Mouse (Mus musculus): ENCODE measurements around the gene Ctbp1. TPM values are rescaled to one million over a fixed set of nuclear protein-coding genes. Genes with fewer than 3 reads are reported as not detected.

The Ctbp1 gene
- polyA plus RNA-seq, 1 experiment from 2014 or later = 454 TPM

DNA sequence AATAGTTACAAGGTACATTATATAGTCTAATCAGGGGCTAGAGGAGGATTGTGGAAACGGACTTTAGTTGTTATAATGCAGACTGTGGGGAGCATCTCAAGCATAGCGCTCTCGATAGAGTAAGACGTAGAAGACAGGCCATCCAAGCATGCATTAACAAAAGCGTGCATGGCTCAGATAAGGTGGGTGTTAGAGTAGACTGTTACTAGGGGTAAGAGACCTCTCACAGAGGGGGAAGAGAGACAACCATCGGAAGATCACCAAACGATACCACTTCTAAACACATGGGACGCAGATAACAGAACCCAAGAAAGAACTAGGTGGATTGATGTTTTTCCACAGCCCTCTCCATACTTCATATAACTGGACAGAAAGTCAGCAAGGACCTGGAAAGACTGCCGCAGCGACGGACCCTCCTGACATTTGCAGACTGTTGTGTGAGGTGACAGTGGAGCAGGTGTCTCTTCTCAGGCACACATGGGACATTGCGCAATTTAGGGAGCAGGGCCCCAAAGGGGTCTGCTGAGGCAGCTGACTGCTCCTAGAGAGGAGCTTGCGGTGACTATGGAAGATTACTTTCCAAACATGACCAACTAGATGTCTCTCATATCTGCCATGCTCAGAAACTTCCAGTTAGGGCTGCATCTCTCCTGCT is 72.2 kb downstream of the Ctbp1 start:
- no peaks in the 10 kb centered on the region for H3K9me3 ChIP-seq
- H3K36me3 ChIP-seq (replicated peaks) = no peaks in the 10 kb centered on the region
- H3K4me1 ChIP-seq = peaks cover 3% of the 10 kb centered on the region; the same call in 1 of the 2 replicates
- 88% methylated on average over 13 of the region's 13 CpGs for WGBS
- H3K27ac ChIP-seq = no peak overlapping the region
- no peaks in the 10 kb centered on the region for H3K27me3 ChIP-seq (ENCODE audit: poor library complexity, severe bottlenecking)
- H3K4me3 ChIP-seq = no peak overlapping the region
- DNase-seq (ENCODE audit: extremely low spot score, low spot score) = no peak

DNA sequence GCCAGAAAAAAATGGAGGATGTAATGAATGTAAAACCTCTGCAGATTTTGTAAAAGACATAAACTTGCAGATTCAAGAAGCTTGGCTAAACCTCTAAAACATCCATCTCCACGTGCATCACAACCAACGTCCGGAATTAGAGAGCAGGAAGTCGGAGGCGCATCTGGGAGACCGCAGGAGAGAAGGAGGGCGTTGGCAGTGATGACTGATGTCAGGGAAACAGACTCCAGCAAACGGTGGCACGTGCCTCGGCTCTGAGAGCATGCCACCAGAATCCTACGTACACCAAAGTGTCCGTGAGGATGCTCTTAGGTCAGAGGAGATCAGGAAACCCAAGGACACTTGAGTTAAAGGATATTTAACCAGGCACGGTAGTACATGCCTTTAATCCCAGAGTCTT is 73.1 kb downstream of the Ctbp1 start:
- DNase-seq (ENCODE audit: extremely low spot score, low spot score) = no peak
- Histone ChIP-seq H3K4me1 (peaks cover 3% of the 10 kb centered on the region; the same call in 1 of the 2 replicates), H3K9me3 (no peaks in the 10 kb centered on the region), H3K4me3 (no peak overlapping the region), H3K27ac (no peak overlapping the region), H3K36me3 (replicated peaks) (no peaks in the 10 kb centered on the region), H3K27me3 (ENCODE audit: poor library complexity, severe bottlenecking) (no peaks in the 10 kb centered on the region)
- 82% methylated on average over 13 of the region's 13 CpGs for WGBS

DNA sequence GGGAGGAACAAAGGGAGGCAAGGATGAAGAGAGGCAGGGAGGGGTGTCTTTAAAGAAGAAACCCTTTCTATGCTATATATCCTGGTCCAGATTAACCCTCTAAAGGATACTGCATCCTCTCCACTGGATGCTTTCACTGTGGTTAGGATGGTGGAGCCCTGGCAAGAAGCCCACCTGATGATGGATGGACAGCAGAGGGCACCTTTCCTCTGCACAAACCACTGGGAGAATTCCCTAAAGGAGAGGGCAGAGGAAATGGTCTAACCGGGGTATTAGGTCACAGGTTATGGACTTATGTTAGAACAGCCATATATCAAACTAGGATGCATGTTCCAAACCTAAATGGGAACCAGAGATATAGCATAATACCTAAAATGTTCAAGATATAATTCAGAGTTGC is 74.7 kb downstream of the Ctbp1 start:
- no peaks in the 10 kb centered on the region for H3K36me3 ChIP-seq (replicated peaks)
- peaks cover 3% of the 10 kb centered on the region; the same call in 1 of the 2 replicates for H3K4me1 ChIP-seq
- H3K27me3 ChIP-seq (ENCODE audit: poor library complexity, severe bottlenecking) = no peaks in the 10 kb centered on the region
- no peak for DNase-seq (ENCODE audit: extremely low spot score, low spot score)
- H3K4me3 ChIP-seq = no peak overlapping the region
- no peak overlapping the region for H3K27ac ChIP-seq
- H3K9me3 ChIP-seq = no peaks in the 10 kb centered on the region
- 68% methylated on average over 1 of the region's 1 CpGs for WGBS

Other genes with a start within 250 kb of the Ctbp1 start
- gene Slc5a1, start 170.8 kb downstream of the Ctbp1 start, polyA plus RNA-seq (2016; fragmentation: Nextera tagmentation; extraction: Ambion mirVana) = 0.04 TPM in 1 of 2 replicates, not detected in the other
- gene Spon2, start 56.5 kb downstream of the Ctbp1 start, polyA plus RNA-seq (2016; fragmentation: Nextera tagmentation; extraction: Ambion mirVana) = 2.6 and 3.6 TPM in 2 replicates
- 151 and 157 TPM in 2 replicates for gene Maea, start 60.5 kb upstream of the Ctbp1 start, polyA plus RNA-seq (2016; fragmentation: Nextera tagmentation; extraction: Ambion mirVana)
- 6.6 and 7.0 TPM in 2 replicates for gene Uvssa, start 103.6 kb upstream of the Ctbp1 start, polyA plus RNA-seq (2016; fragmentation: Nextera tagmentation; extraction: Ambion mirVana)
- not detected in 2 replicates for gene Nkx1-1, start 159.0 kb upstream of the Ctbp1 start, polyA plus RNA-seq (2016; fragmentation: Nextera tagmentation; extraction: Ambion mirVana)